Mouse (Mus musculus): ENCODE data around the gene Shisal2a. TPM values are rescaled to one million over a fixed set of nuclear protein-coding genes. Genes with fewer than 3 reads are reported as not detected.

The Shisal2a gene
- polyA plus RNA-seq, 1 experiment from 2014 or later, result 5.6 TPM

- H3K27me3 ChIP-seq (replicated peaks; ENCODE audit: low read depth, poor library complexity, severe bottlenecking), result no peaks in the 10 kb centered on the region
- peaks cover 12% of the 10 kb centered on the region for H3K4me1 ChIP-seq
- H3K36me3 ChIP-seq (replicated peaks), result peaks cover 28% of the 10 kb centered on the region
- peak overlapping the region; percentile 86 for H3K27ac ChIP-seq (replicated peaks)
- H3K9me3 ChIP-seq, result no peaks in the 10 kb centered on the region
- DNase-seq (ENCODE audit: low spot score), result no peak
- WGBS, result 43% methylated on average over 6 of the region's 6 CpGs
- H3K4me3 ChIP-seq, result peak overlapping the region; percentile 70
Measured at GRCm38 (mm10) chr4:108327071-108327579, 56.0 kb downstream of the Shisal2a start.

- Histone ChIP-seq H3K4me1 (peaks cover 10% of the 10 kb centered on the region), H3K36me3 (replicated peaks) (no peaks in the 10 kb centered on the region), H3K27me3 (replicated peaks; ENCODE audit: low read depth, poor library complexity, severe bottlenecking) (no peaks in the 10 kb centered on the region), H3K9me3 (no peaks in the 10 kb centered on the region), H3K4me3 (no peak overlapping the region), H3K27ac (replicated peaks) (no peak overlapping the region)
- 72% methylated on average over 5 of the region's 5 CpGs for WGBS
- no peak for DNase-seq (ENCODE audit: low spot score)
Measured at GRCm38 (mm10) chr4:108323588-108323987, 59.6 kb downstream of the Shisal2a start.

- Histone ChIP-seq H3K36me3 (replicated peaks) (no peaks in the 10 kb centered on the region), H3K9me3 (no peaks in the 10 kb centered on the region), H3K27ac (replicated peaks) (no peak overlapping the region), H3K4me1 (no peaks in the 10 kb centered on the region), H3K27me3 (replicated peaks; ENCODE audit: low read depth, poor library complexity, severe bottlenecking) (no peaks in the 10 kb centered on the region), H3K4me3 (no peak overlapping the region)
- WGBS, result 81% methylated on average over 7 of the region's 7 CpGs
- no peak for DNase-seq (ENCODE audit: low spot score)
Measured at GRCm38 (mm10) chr4:108320627-108321380, 62.3 kb downstream of the Shisal2a start.

GRCm38 (mm10) chr4:108319747-108320146 is 63.4 kb downstream of the Shisal2a start:
- peak; percentile 30 for DNase-seq (ENCODE audit: low spot score)
- 73% methylated on average over 6 of the region's 6 CpGs for WGBS

GRCm38 (mm10) chr4:108318649-108319615 is 64.2 kb downstream of the Shisal2a start:
- 68% methylated on average over 8 of the region's 8 CpGs for WGBS
- Histone ChIP-seq H3K4me3 (no peak overlapping the region), H3K36me3 (replicated peaks) (no peaks in the 10 kb centered on the region), H3K27ac (replicated peaks) (no peak overlapping the region), H3K4me1 (no peaks in the 10 kb centered on the region), H3K9me3 (no peaks in the 10 kb centered on the region), H3K27me3 (replicated peaks; ENCODE audit: low read depth, poor library complexity, severe bottlenecking) (no peaks in the 10 kb centered on the region)
- no peak for DNase-seq (ENCODE audit: low spot score)

More at GRCm38 (mm10) chr4:108319747-108320146, 63.4 kb downstream of the Shisal2a start:
- H3K4me1 ChIP-seq, result no peaks in the 10 kb centered on the region
- no peaks in the 10 kb centered on the region for H3K9me3 ChIP-seq
- H3K4me3 ChIP-seq, result no peak overlapping the region
- H3K27me3 ChIP-seq (replicated peaks; ENCODE audit: low read depth, poor library complexity, severe bottlenecking), result no peaks in the 10 kb centered on the region
- no peak overlapping the region for H3K27ac ChIP-seq (replicated peaks)
- H3K36me3 ChIP-seq (replicated peaks), result no peaks in the 10 kb centered on the region

Other genes with a start within 250 kb of the Shisal2a start
- 159 and 163 TPM in 2 replicates for gene Scp2, start 238.4 kb downstream of the Shisal2a start, polyA plus RNA-seq (2016; fragmentation: Nextera tagmentation; extraction: Ambion mirVana)
- 27.2 and 27.6 TPM in 2 replicates for gene Echdc2, start 217.9 kb downstream of the Shisal2a start, polyA plus RNA-seq (2016; fragmentation: Nextera tagmentation; extraction: Ambion mirVana)
- gene Zyg11a, start 165.3 kb downstream of the Shisal2a start, polyA plus RNA-seq (2016; fragmentation: Nextera tagmentation; extraction: Ambion mirVana), result not detected in 2 replicates
- 14.7 and 15.4 TPM in 2 replicates for gene Zyg11b, start 82.3 kb downstream of the Shisal2a start, polyA plus RNA-seq (2016; fragmentation: Nextera tagmentation; extraction: Ambion mirVana)
- gene Coa7, start 55.2 kb downstream of the Shisal2a start, polyA plus RNA-seq (2016; fragmentation: Nextera tagmentation; extraction: Ambion mirVana), result 70.4 and 78.9 TPM in 2 replicates
- gene Gpx7, start 23.6 kb upstream of the Shisal2a start, polyA plus RNA-seq (2016; fragmentation: Nextera tagmentation; extraction: Ambion mirVana), result 39.7 and 40.1 TPM in 2 replicates
- 103 and 106 TPM in 2 replicates for gene Tut4, start 76.1 kb upstream of the Shisal2a start, polyA plus RNA-seq (2016; fragmentation: Nextera tagmentation; extraction: Ambion mirVana)
- gene Prpf38a, start 196.0 kb upstream of the Shisal2a start, polyA plus RNA-seq (2016; fragmentation: Nextera tagmentation; extraction: Ambion mirVana), result 117 and 122 TPM in 2 replicates
- 25.0 and 25.8 TPM in 2 replicates for gene Orc1, start 196.1 kb upstream of the Shisal2a start, polyA plus RNA-seq (2016; fragmentation: Nextera tagmentation; extraction: Ambion mirVana)
- 31.4 and 34.7 TPM in 2 replicates for gene Cc2d1b, start 236.6 kb upstream of the Shisal2a start, polyA plus RNA-seq (2016; fragmentation: Nextera tagmentation; extraction: Ambion mirVana)